Mouse (Mus musculus) lung, embryonic 16.5 days (tissue): ENCODE results near the gene Fbxw2. TPM values are rescaled to one million over a fixed set of nuclear protein-coding genes. Genes with fewer than 3 reads are reported as not detected.

Experiments used
- ATAC-seq: fragments of 200-750 bp; cut with Nextera tagmentation; 2 replicates; pipeline ENCODE4 v1.8.0; 2017; ENCODE audit warnings: low read depth, mild to moderate bottlenecking, moderate library complexity
- H3K27ac ChIP-seq: fragments of 300-500 bp; sonication (generic); 2 replicates; pipeline ENCODE4 v1.5.1; 2014; ENCODE audit warnings: mild to moderate bottlenecking, control low read depth, low read length
- H3K27me3 ChIP-seq: fragments of 300-500 bp; sonication (generic); 2 replicates; pipeline ENCODE4 v1.6.1; 2014; ENCODE audit warnings: low read depth, low read length, mixed read lengths; ENCODE audit not compliant: control insufficient read depth, insufficient read depth
- H3K36me3 ChIP-seq: fragments of 300-500 bp; sonication (generic); 2 replicates; pipeline ENCODE4 v1.6.1; 2014; ENCODE audit warnings: low read length; ENCODE audit not compliant: control insufficient read depth, insufficient read depth
- H3K4me1 ChIP-seq: fragments of 300-500 bp; sonication (generic); replicated peaks from 2 replicates; pipeline ENCODE4 v1.6.1; 2014; ENCODE audit warnings: low read length, mixed read lengths; ENCODE audit not compliant: control insufficient read depth, insufficient read depth
- H3K4me2 ChIP-seq: fragments of 300-500 bp; sonication (generic); 2 replicates; pipeline ENCODE4 v1.6.1; 2014; ENCODE audit warnings: low read depth, low read length, control low read depth
- H3K4me3 ChIP-seq: fragments of 300-500 bp; sonication (generic); 2 replicates; pipeline ENCODE4 v1.5.1; 2014; ENCODE audit warnings: mild to moderate bottlenecking, low read length, control low read depth
- H3K9ac ChIP-seq: fragments of 300-500 bp; sonication (generic); 2 replicates; pipeline ENCODE4 v1.6.1; 2014; ENCODE audit warnings: low read length, control low read depth
- H3K9me3 ChIP-seq: fragments of 300-500 bp; sonication (generic); 2 replicates; pipeline ENCODE4 v1.6.1; 2016; ENCODE audit warnings: low read length; ENCODE audit not compliant: control insufficient read depth
- WGBS: fragments of 180-500 bp; shearing (Covaris S2); extraction: QIAGEN DNeasy Blood & Tissue Kit; methylation state at CpG from one replicate; pipeline ENCODE4 v1.1.7; 2014; 5-methylcytosine and 5-hydroxymethylcytosine counted together
- polyA plus RNA-seq: library from polyadenylated mRNA; unstranded; fragments of >200 nt; fragmentation: Nextera tagmentation; extraction: Ambion mirVana; gene quantifications from 2 replicates; pipeline ENCODE4 v1.2.1, GENCODE M21; 2015

Fbxw2 gene
- polyA plus RNA-seq: 81.8 and 89.5 TPM in 2 replicates

DNA sequence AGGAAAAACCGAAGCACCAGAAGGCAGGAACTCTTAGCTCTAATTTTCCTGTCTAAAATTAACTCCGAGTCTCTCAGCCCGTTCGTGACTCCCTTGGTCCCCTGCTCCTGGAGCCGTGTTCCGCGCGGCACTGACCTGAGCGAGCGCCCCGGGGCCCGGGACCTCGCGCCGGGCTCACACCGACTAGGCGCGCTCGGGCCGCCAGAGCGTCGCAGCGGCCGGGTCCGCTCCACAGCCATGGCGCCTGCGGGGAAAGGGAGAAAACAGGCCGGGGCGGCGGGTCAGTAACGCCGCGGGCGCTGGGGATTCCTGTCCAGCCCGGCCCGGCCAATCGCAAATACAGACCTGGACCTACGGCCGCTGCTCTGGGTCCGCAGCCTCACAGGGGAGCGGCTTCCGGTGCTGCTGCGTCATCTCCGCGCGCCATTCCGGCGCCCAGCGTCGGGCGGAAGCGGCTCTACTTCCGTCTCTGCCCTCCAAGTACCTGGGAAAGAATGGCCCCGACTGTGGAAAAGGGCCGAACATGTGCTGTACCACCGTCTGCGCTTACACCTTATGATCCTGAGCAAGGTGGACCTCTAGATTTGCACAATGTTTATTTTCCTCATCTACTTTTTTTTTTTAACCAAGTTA lies at the start of gene Fbxw2:
Fbxw2 (minus strand) TSS at position 485 of the 633 bp plus-strand sequence.
- H3K4me2 ChIP-seq: peak within 1 kb of the TSS; percentile 94
- peak within 1 kb of the TSS; percentile 99 for H3K9ac ChIP-seq
- peaks cover 7% of the 10 kb centered on the region; the same call in 1 of the 2 replicates for H3K36me3 ChIP-seq
- H3K4me3 ChIP-seq: peak within 1 kb of the TSS; percentile 99
- H3K9me3 ChIP-seq: peaks cover 3% of the 10 kb centered on the region; the same call in 1 of the 2 replicates
- WGBS: under 1% methylated on average over 52 of the region's 57 CpGs
- no peaks in the 10 kb centered on the region for H3K27me3 ChIP-seq
- peaks cover 18% of the 10 kb centered on the region for H3K4me1 ChIP-seq
- peak; percentile 98 for ATAC-seq
- H3K27ac ChIP-seq: peak within 1 kb of the TSS; percentile 81

DNA sequence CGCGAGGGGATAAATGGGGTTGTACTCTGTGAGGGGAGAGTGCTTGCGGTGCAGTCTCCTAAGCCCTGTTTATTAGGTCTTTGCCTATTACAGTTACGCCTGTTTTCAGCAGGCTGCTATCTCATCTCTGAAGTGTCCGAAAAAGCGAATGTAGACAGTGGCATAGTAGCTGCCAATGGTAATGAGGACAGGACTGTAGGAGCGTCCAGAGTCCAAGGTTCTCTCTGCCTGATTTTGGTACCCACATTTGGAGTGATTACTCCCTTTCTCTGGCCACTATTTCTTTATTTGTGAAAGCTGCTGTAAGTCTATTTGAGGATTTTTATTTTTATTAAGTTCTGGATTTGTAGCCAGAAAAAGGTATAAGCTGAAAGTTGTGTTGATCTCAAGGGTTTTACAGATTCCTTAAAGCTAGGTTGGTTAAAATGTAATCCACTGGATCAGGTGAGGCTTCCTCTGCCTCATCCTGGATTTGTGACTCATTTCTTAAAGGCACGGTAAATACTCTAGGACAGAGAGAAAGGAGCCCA lies 48.8 kb upstream of the Fbxw2 start, which contains the start of gene Psmd5:
Psmd5 (minus strand) TSS at position 153 of the 530 bp plus-strand sequence.
- peak within 1 kb of the TSS; percentile 59 for H3K4me2 ChIP-seq
- no peak for ATAC-seq
- H3K27ac ChIP-seq: no peak within 1 kb of the TSS
- peaks cover 11% of the 10 kb centered on the region for H3K27me3 ChIP-seq
- peak within 1 kb of the TSS; percentile 38 for H3K4me3 ChIP-seq
- H3K9me3 ChIP-seq: no peaks in the 10 kb centered on the region
- H3K4me1 ChIP-seq: peaks cover 11% of the 10 kb centered on the region
- 10% methylated on average over 8 of the region's 8 CpGs for WGBS
- no peaks in the 10 kb centered on the region for H3K36me3 ChIP-seq
- H3K9ac ChIP-seq: peak within 1 kb of the TSS; percentile 60

DNA sequence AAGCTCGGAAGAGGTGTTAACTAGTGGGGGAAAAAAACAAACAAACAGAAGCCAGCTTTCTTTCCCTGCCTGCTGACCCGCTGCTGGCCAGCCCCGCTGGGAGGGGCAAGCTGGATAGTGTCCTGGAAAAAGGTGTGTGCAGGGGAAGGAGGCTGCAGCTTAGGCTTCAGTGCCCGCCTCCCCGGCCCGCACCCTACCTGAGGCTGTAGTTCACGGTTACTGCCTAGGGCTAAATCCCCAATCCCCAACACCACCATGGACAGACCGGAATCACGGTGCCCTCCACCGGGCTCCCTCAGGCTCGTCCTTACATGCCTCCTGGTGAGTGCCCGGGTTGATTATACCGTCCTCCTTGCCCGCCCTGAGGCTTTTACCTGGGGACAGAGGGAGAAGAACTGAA lies 48.2 kb upstream of the Fbxw2 start, which contains the start of gene Cutal:
Cutal (plus strand) TSS at position 126 of the 400 bp plus-strand sequence.
- Histone ChIP-seq H3K9ac (peak within 1 kb of the TSS; percentile 60), H3K36me3 (no peaks in the 10 kb centered on the region), H3K4me1 (peaks cover 17% of the 10 kb centered on the region), H3K27ac (no peak within 1 kb of the TSS), H3K9me3 (no peaks in the 10 kb centered on the region), H3K4me2 (peak within 1 kb of the TSS; percentile 59), H3K4me3 (peak within 1 kb of the TSS; percentile 38), H3K27me3 (peaks cover 11% of the 10 kb centered on the region)
- 2% methylated on average over 14 of the region's 14 CpGs for WGBS
- ATAC-seq: no peak

DNA sequence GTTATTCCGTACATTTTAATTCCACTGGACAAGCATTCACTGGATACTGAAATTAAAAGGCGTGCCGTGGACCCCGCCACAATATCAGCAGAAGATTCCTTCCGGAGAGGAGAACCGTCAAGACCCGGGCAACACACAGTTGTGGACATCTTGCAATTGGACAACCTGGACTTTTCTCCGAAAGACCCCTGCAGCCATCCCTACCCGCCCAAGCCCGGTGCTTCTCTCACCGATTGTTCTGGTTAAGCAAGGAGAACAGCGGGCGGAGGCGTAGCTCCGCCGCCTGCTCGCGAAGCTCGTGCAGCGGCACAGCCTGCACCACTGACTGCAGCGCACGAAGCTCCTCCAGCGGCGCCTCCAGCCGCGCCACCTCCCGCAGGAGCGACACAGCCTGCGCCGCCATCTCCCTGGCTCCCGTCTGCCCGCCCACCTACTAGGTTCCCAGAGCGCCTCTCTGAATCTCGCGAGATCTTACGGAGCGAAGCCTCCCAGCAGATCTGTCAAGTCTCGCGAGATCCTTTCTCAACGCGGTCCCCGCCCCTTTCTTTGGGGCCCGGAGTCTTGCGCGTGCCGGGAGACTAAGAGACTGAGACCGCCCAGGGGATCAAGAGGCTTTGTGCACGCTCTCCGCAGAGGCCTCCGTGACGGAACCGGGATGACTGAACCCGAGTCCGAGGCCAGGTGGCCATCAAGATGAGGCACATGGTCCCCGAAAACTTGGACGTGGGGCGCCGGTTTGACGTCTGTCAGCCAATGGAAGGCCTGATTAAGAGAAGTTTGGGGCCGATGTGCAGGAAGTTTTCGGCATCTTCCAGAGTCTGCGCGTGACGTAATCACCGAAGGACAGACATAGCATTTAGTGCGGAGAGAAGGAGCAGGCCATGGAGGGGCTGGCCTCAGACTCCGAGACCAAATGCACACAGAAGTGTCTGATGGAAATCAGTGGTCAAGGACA lies 44.7 kb upstream of the Fbxw2 start:
- Histone ChIP-seq H3K9me3 (no peaks in the 10 kb centered on the region), H3K27me3 (peaks cover 11% of the 10 kb centered on the region), H3K27ac (peak overlapping the region; percentile 94), H3K9ac (peak overlapping the region; percentile 93), H3K4me3 (peak overlapping the region; percentile 89), H3K36me3 (no peaks in the 10 kb centered on the region), H3K4me2 (peak overlapping the region; percentile 68), H3K4me1 (peaks cover 19% of the 10 kb centered on the region)
- under 1% methylated on average over 67 of the region's 67 CpGs for WGBS
- peak; percentile 97 for ATAC-seq

DNA sequence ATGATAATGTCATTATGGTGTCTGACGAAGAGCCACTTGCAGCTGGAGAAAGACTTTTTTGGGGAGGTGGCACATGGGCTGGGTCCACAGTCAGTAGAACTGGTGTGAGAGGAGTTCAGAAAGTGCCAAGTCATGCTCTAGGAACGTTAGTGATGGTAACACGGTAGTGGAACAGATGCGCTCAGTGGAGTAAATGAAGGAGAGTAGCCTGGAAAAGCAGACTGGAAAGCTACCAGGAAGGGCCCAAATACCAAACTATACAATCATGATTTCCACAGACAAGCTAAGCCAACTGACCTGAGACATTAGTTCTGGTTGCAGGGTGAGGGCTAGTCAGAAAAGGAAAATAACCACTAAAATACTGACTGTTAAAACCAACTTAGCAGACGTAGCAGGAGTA lies 43.6 kb upstream of the Fbxw2 start:
- H3K4me2 ChIP-seq: peak overlapping the region; percentile 55
- H3K9ac ChIP-seq: peak overlapping the region; percentile 58
- no peak overlapping the region for H3K27ac ChIP-seq
- peaks cover 6% of the 10 kb centered on the region for H3K36me3 ChIP-seq
- ATAC-seq: no peak
- H3K4me3 ChIP-seq: peak overlapping the region; percentile 38
- no peaks in the 10 kb centered on the region for H3K9me3 ChIP-seq
- peaks cover 6% of the 10 kb centered on the region for H3K27me3 ChIP-seq
- peaks cover 17% of the 10 kb centered on the region for H3K4me1 ChIP-seq
- 33% methylated on average over 5 of the region's 5 CpGs for WGBS

DNA sequence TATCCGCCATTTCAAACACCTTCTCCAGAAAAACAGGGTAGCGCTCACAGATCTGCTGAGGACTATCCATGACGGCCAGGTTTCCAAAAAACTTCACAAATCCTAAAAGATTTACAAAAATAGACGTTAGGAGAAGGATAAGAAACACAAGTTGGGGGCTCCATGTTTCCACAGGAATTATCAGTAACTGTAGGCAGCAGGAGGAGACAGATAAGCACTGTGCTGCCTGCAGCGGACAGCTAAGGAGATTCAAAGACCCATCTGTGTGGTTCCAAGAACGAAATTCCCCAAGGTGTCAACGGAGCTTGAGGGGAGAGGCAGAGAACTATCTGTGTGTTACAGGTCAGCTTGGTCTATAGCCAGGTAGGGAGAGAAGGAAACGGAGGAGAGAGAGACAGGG lies 31.6 kb upstream of the Fbxw2 start:
- ATAC-seq: no peak
- 88% methylated on average over 8 of the region's 8 CpGs for WGBS
- H3K9me3 ChIP-seq: no peaks in the 10 kb centered on the region
- H3K4me2 ChIP-seq: no peak overlapping the region
- no peaks in the 10 kb centered on the region for H3K27me3 ChIP-seq
- H3K36me3 ChIP-seq: peaks cover 54% of the 10 kb centered on the region
- H3K9ac ChIP-seq: no peak overlapping the region
- no peak overlapping the region for H3K4me3 ChIP-seq
- no peak overlapping the region for H3K27ac ChIP-seq
- H3K4me1 ChIP-seq: no peaks in the 10 kb centered on the region

DNA sequence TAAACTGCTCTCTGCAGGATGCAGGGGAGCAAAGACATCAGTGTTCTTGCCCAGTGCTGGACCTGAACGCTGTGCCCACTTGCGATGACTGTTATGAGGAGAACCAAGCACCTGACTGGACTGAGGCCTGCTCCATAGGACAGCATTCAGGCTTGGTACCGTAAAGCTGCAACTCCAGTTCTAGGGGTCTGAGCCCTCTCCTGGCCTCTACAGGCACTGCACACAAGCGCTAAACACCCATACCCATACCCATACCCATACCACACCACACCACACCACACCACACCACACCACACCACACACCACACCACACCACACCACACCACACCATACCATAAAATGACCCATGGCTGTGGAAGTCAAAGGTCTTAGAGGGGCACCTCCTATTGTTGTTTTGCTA lies 29.2 kb upstream of the Fbxw2 start:
- no peaks in the 10 kb centered on the region for H3K4me1 ChIP-seq
- H3K4me2 ChIP-seq: no peak overlapping the region
- WGBS: 86% methylated on average over 4 of the region's 4 CpGs
- no peaks in the 10 kb centered on the region for H3K9me3 ChIP-seq
- no peaks in the 10 kb centered on the region for H3K27me3 ChIP-seq
- no peak overlapping the region for H3K27ac ChIP-seq
- H3K4me3 ChIP-seq: no peak overlapping the region
- H3K36me3 ChIP-seq: peaks cover 62% of the 10 kb centered on the region
- ATAC-seq: no peak
- no peak overlapping the region for H3K9ac ChIP-seq

DNA sequence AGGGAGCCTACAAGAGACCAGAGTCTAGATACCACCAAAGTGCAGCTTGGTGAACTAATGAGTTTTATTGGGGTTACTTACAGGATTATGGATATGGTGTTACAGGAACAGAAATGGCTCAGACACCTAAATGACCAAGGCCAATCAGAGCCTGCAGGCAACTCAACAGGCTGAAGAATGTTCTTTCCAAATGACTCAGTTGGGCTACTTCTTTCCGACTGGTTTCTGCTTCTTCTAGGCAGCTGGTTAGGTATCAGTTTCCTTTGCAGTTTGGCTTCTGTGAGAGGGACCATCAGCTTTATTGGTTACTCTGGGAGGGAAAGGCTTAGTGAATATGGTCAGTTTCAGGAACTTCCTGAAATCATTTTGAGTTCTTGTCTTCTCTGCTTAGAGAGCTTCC lies 21.6 kb upstream of the Fbxw2 start:
- WGBS: 88% methylated on average over 1 of the region's 1 CpGs
- Histone ChIP-seq H3K4me2 (no peak overlapping the region), H3K36me3 (peaks cover 16% of the 10 kb centered on the region), H3K4me1 (no peaks in the 10 kb centered on the region), H3K9ac (no peak overlapping the region), H3K4me3 (no peak overlapping the region), H3K27me3 (no peaks in the 10 kb centered on the region), H3K27ac (no peak overlapping the region), H3K9me3 (no peaks in the 10 kb centered on the region)
- ATAC-seq: no peak
